Mouse (Mus musculus): Measurements from ENCODE around the gene Sstr2.

DNA sequence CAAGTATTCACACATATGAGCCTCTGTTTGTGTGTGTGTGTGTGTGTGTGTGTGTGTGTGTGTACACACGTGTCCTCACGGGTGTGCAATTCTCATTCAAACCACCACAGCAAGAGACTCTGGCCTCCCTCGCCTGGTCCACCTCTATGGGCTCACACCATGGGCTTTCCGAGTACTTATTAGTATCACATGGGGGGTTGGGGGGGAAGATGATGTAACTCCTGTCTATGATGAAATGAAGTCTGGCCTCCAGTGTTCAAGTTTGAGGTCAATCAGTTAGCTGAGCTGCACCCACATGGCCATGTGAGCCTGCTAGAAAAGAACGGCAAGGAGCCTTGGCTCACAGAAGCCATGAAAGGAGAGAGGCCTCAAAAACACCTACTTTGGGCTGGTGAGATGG is 14.3 kb downstream of the Sstr2 start:
- TF ChIP-seq CTCF (IDR thresholded peaks at IDR 0.05; ENCODE audit: borderline replicate concordance, insufficient read depth, low read length) = no peak
- no peak for TF ChIP-seq POLR2A (IDR thresholded peaks at IDR 0.05; ENCODE audit: low read depth, low read length)
